Mouse (Mus musculus): Measurements from ENCODE around the gene Rc3h1. TPM values are rescaled to one million over a fixed set of nuclear protein-coding genes. Genes with fewer than 3 reads are reported as not detected.
"Not testable (repeated sequence)": the region's sequence is repeated elsewhere in the genome, so short reads cannot be mapped to it uniquely, and the experiment has no call there.

The Rc3h1 gene
- total RNA-seq, 2 experiments from 2014 or later, result 38.4 to 43.7 TPM

DNA sequence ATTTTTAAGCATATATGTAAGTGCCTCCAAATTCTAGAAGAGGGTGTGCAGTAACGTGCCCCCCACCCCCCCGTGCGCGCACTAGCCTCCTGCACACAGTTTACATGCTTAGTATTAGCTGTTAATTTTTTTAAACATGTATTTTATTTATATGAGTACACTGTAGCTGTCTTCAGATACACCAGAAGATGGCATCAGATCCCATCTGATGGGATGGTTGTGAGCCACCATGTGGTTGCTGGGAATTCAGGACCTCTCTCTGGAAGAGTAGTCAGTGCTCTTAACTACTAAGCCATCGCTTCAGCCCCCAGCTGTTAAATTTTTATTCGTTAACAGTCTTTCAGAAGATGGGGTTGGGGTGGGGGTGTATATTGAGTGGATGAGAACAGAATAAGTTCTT is 29.3 kb downstream of the Rc3h1 start:
- no peak for DNase-seq (ENCODE audit: extremely low spot score in 1 of 2, low spot score in 1 of 2)

DNA sequence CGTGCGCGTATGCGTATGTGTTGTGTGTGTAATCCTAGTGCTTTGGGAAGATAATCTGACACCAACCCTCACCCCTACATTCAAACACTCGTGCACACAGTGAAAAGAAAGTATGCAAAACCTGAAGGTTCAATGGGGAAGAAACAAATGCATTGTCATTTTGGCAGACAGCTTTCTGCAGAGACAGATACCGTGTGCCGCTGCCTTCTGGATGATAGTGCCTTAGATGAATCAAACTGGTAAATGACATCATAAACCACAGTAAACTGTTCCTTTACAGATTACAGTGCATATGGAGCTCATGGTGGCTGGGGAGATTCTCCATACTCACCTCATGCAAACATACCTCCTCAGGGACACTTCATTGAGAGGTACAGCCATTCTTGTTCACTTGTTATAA is 57.0 kb downstream of the Rc3h1 start:
- DNase-seq (ENCODE audit: extremely low spot score in 1 of 2, low spot score in 1 of 2), result no peak

DNA sequence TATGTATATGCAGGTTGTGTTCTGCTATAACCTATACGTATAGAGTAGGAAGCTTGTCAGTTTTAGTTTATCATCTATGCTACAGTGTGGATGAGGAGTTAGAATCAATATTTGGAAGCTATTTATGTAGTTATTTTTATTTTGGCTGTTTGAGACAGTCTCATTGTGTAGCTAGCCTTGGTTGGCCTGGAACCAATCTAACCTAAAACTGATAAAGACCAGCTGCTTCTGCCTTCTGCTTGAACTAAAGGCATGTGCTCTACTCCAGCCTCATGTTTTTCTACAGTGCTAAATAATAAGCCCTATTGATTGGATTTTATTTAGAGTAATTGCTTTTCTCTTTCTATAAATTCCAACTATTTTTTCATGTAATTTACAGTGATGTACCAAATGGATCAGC is 61.0 kb downstream of the Rc3h1 start:
- no peak for DNase-seq (ENCODE audit: extremely low spot score in 1 of 2, low spot score in 1 of 2)

DNA sequence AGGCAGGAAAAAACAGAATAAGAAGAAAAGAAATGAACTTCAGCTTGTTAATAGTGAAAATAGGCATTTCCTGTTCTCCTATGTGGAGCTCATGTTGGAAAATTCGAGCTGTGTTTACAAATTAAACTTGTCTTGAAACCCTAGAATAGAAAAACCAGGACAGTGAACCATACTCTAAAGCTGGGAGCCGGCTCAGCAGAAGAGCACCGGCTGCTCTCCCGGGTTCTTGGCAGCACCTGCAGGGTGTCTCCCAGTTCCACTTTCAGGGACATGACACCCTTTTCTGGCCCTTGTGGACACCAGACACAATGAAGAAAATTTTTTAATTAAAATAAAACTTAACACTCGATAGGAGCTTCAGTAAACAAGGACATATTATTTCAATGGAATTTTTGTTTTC is 62.4 kb downstream of the Rc3h1 start:
- DNase-seq (ENCODE audit: extremely low spot score in 1 of 2, low spot score in 1 of 2), result no peak

DNA sequence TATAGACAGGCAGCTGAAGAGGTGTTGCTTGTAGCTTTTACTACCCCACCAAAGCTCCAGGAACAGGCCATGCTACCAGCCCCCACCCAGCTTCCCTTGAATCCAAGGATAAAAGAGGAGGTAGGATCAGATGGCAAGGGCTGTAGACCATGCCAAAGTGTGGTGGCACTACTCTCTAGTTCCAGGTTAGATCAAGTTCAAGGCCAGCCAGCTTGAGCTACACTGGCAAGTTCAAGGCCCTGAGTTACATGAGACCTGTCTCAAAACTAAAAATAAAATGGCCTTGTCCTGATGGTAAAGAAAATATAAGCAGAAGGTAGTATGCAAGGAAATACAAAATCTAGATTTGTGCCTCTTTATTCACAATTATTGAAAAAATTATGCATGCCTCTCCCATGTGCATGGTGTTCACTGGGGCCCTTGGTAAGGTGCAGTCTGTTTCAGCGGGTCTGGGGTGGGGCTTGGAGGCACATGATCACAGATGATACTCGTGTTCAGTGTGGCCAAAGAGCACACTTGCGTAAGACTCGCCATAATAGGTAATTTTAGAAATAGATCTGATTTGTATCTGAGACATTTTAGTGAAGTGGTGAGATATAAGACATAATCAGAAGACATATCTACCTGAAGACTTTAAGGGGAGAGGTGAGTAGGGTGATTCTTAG is 72.0 kb downstream of the Rc3h1 start, which contains the start of gene Serpinc1:
Gene Serpinc1 (plus strand): TSS at position 515 of the 665 bp plus-strand sequence.
- no peak for DNase-seq (ENCODE audit: extremely low spot score in 1 of 2, low spot score in 1 of 2)

DNA sequence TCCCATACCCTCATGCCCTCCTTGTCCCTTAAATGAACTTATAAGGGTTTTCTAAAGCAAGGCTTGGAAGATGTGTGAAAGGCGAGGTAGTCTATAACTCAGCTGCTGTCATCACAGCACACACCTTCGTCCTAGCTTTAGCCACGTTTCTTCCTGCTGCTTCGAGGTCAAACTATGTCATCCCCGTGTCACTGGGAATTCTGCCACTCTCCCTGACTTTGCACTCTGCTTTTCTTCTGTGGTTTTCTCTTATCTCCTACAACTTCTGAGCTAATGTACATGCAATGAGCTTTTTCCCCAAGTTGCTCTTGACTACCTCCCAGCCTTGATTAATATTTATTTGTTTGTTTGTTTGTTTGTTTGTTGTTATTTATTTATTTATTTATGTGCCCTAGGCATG is 73.8 kb downstream of the Rc3h1 start:
- DNase-seq (ENCODE audit: extremely low spot score in 1 of 2, low spot score in 1 of 2), result no peak

DNA sequence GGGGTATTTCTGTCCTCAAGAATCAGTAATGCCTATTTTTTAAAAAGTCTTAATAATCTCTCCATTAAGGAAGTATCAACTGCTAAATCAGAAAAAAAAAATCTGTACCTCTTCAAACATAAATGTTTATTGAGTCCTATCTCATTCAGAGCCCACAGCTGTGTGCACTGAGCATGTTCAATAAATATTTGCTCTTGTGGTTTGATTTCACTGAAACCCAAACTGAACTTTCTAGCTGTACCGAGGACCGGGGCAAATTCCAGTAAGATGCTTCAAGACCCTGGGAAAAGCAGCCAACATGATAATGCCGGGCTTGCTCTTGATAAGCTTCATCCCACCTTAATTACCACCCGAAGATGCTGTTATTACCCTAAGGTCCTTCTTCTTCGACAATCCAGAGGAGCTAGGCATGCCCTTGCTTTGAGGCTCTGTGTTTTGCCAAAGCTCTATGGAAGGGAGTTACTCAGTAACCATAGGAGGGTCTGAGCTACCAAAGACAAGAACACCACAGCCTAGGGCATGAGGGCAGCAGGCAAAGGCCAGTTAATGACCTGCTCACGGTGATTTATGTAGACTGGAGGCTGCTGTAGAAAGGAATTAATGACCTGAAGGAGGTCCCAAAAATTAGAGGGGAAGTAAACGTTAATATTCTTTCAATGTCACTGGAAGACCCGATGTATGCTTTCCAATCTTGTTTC is 74.5 kb downstream of the Rc3h1 start:
- no peak for DNase-seq (ENCODE audit: extremely low spot score in 1 of 2, low spot score in 1 of 2)

DNA sequence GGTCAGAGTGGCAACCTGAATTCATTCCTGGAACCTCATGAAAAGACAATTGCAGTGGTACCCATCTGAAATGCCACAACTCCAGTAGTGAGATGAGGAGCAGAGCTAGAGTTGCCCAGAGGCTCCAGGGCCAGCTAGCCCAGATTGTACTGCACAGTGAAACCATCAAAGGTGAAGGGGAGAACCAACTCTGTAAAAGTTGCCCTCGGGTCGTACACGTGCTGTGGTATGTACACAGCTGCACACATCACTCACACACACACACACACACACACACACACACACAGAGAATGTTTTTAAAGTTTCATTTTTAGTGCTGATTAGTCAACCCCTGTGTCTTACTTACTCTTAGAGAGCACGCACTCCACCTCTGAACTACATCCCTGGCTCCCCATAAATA is 75.1 kb downstream of the Rc3h1 start:
- DNase-seq (ENCODE audit: extremely low spot score in 1 of 2, low spot score in 1 of 2), result no peak

DNA sequence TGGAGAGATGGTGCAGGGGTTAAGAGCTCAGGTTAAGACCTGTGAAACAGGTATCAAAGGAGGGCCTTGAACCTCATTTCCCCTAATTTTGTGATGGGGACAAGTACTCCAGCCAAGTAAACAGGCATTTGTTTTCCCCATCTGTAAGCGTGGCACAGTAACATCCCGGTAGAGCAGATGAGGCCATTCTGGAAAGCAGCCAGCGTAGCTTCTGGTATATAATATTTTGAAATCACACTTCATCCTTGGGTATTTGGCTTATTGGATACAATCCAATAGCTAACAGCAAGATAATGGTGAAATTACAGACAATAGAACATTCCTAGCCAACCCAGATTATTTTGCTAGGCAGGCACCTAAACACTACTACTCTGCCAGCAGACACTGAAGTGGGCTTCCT is 76.7 kb downstream of the Rc3h1 start:
- no peak for DNase-seq (ENCODE audit: extremely low spot score in 1 of 2, low spot score in 1 of 2)

DNA sequence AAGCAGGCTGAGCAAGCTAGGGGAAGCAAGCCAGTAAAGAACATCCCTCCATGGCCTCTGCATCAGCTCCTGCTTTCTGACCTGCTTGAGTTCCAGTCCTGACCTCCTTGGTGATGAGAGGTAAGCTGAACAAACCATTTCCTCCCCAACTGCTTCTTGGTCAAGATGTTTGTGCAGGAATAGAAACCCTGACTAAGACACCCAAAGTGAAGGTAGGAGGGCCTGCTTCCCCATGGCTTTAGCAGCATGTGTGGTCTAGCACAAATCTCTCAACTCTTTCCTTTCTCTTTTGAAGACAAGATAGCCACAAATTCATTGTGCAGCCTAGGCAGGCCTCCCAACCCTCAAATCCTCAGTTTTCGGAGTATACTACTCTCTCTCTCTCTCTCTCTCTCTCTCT is 78.5 kb downstream of the Rc3h1 start:
- not testable (repeated sequence) for DNase-seq (ENCODE audit: extremely low spot score in 1 of 2, low spot score in 1 of 2)

DNA sequence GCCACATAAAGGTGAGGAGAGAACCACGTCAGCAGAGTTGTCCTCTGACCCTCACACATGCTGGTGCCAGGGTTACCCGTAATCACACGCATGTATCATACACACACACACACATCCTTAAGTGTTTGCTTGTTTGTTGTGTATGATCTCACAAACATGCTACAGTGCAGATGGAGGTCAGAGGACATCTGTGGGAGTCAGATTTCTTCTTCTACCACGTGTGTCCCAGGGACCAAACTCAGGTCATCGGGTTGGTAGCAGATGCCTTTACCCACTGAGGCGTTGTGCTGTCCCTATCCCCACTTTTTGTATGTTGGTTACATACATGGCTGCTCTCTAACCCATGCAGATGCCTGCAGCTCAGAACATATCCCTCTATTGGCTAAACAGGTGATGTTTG is 79.3 kb downstream of the Rc3h1 start:
- DNase-seq (ENCODE audit: extremely low spot score in 1 of 2, low spot score in 1 of 2), result no peak

DNA sequence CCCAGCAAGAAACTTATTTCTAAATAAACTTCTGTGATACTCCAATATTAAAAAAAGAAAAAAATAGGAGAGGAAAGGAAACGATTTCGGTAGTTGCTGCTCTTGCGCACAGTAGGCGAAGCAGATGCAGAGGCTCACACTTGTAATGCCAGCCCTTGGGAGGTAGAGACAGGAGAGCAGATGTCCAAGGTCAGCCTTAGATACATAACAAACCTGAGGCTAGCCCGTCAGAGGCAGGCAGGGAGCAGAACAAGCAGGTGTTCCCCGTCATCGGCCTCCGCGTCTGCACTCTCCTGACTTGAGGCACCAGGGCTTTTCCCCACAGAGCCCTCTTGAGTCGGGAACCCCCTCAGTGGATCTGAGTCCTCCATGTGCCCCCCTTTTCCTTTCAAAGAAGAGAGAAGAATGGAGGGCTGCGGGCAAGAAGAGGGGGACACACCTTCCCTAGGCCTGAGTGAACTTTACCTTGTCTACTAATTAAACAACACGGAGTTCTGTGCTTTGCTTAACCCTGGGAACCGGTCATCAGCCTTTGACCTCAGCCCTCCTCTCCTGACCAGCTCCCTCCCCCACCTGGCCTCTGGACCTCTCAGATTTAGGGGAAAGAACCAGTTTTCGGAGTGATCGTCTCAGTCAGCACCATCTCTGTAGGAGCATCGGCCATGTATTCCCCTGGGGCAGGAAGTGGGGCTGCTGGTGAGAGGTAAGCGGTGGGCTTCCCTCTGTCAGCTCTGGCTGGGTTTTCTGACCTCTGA is 80.8 kb downstream of the Rc3h1 start:
- DNase-seq (ENCODE audit: extremely low spot score in 1 of 2, low spot score in 1 of 2), result no peak

DNA sequence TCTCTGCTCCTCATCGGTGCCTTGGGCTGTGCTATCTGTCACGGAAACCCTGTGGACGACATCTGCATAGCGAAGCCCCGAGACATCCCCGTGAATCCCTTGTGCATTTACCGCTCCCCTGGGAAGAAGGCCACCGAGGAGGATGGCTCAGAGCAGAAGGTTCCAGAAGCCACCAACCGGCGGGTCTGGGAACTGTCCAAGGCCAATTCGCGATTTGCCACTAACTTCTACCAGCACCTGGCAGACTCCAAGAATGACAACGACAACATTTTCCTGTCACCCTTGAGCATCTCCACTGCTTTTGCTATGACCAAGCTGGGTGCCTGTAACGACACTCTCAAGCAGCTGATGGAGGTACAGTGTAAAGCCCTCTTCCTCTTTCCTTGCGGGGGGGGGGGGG is 83.2 kb downstream of the Rc3h1 start:
- no peak for DNase-seq (ENCODE audit: extremely low spot score in 1 of 2, low spot score in 1 of 2)

DNA sequence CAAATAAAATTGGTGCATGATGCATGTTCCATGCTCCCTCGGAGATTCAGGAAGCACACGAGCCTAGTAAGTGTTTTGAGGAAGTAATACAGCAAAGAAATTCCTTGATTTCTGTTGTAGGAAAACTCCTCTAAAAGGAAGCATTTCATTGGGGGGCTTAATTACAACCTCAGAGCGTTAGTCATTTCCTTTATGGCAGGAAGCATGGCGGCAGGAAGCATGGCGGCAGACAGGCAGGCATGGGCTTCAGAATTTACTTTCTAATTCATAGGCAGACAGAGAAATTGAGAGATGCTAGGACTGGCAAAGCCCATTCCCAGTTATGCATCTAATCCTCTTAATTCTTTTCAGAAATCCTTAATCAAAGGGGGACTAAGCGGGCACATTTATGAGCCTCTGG is 87.6 kb downstream of the Rc3h1 start:
- DNase-seq (ENCODE audit: extremely low spot score in 1 of 2, low spot score in 1 of 2), result no peak

DNA sequence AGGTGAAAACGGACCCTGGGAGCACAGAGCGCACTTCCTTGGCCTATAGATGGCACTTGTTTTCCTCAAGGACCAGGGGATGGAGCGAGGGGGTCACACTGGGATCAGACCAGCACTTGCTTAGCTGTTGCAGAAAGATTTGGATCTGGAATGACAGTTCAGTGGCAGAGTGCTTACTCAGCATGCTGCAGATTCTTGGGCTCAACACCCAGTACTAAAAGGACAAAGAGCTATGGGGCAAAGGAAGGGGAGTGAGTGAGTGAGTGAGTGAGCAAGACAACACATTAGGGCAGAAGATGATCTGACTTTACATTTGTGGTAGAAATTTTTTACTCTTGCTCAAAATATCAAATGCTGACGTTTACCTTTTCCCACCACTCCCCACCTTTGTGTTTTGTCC is 98.7 kb downstream of the Rc3h1 start:
- no peak for DNase-seq (ENCODE audit: extremely low spot score in 1 of 2, low spot score in 1 of 2)

DNA sequence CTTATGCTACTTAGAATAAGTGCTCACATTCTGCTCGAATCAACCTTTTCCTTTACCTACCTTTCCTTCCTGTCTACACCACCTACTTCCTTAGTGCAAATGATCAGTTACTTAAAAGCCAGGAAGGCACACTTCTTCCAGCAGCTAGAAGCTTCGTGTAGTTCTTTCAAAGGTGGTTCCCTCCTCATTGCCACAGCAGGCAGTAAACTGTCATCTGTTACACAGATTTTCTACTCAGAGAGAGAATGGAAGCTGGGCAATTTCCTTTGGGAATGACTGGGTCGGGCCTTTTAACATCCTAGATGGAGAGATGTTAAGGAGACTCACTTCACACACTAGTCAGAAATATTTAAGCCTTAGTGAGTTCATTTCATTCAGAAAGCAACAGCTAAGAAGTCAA is 99.3 kb downstream of the Rc3h1 start:
- no peak for DNase-seq (ENCODE audit: extremely low spot score in 1 of 2, low spot score in 1 of 2)

DNA sequence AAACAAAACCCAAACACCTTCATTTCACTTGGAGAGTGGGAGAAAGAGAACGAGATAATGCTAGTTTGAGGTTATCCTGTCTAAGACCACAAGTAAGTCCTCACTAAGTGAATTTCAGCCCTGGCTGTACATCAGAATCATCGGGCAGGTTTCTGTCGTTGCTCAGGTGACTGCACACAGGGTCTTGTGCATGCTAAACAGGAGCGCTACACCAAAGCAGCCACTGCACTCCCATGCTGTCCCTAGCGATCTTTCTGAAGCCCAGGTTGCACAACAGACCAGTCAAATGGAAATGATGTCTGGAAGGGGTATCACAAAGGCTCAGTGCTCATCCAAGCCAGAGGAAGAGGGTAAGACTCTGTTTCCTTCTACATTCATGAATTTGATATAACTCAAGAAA is 100.3 kb downstream of the Rc3h1 start:
- no peak for DNase-seq (ENCODE audit: extremely low spot score in 1 of 2, low spot score in 1 of 2)

DNA sequence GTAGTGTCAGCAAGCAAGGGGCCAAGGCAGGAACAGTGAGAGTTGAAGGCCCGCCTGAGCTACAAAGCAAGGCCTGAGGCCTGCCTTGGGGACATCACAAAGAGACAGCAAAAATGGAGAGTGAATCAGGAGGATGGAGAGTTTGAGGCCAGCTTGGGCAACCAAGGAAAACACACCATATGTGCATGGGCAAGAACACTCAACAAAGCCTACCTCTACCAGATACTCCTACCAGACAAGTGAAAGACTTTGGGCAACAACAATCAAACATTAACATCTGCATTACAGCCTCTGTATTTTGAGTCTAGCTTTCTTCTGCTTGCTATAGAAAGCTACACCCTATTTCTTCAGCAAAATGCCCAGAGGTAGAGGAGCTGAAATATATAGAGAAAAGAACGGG is 101.8 kb downstream of the Rc3h1 start:
- no peak for DNase-seq (ENCODE audit: extremely low spot score in 1 of 2, low spot score in 1 of 2)

DNA sequence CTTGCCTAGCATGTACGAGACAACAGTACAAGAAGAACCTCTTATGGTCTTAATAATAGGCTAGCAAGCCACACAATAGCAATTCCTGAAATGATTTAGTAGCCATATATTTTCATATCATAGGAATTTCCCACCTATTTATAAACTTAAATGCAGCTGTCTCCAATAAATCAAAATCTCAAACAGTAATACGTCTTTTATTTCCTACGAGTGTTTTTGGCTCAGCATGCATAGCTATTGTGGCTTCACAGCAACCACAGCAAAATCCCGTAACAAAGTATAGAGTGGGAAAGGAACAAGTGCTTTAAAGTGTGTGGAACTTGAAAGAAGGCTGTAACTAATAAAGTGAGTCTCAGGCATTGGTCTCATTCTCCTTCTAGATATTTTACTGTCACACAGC is 104.2 kb downstream of the Rc3h1 start:
- no peak for DNase-seq (ENCODE audit: extremely low spot score in 1 of 2, low spot score in 1 of 2)

DNA sequence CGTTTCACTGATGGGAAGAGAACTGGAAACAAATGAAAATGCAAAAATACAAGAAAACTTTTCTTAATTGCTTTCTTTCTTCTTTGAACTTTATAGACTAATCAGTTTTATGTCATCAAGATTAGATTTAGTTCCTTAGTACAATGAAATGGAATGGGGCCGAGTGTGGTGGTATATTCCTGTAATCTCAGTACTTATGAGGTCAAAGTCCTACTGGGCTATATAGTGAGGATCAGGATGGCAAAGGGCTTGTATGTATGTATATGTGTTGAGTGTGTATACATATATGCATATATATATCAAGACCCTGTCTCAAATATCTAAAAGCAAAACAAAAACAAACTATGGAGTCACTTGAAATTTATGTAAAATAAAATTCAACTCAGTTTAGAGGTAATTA is 110.2 kb downstream of the Rc3h1 start:
- no peak for DNase-seq (ENCODE audit: extremely low spot score in 1 of 2, low spot score in 1 of 2)

DNA sequence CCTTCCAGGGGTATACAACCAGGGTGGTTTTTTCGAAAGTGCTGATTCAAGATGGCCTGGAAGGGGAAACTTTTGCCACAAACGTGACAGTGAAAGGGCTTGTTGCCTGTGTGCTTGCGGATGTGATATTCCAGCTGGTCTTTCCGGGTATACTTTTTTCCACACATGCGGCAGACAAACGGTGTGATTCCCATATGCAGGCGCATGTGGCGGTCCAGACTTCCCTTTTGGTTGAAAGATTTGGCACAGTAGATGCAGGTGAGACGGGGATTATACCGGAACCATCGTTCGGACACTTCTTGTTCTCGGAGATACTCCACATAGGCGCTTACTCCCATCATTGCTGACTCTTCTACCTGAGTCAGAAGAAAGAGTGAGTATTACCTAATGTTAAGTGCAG is 113.8 kb downstream of the Rc3h1 start:
- no peak for DNase-seq (ENCODE audit: extremely low spot score in 1 of 2, low spot score in 1 of 2)
